Mouse (Mus musculus): ENCODE measurements at regions not wholly inside any gene's neighbourhood (a gene's known extent, or its start where the extent isn't known, plus 50 kb on each side); places are given as distances from the start of the nearest gene placed in this dataset.

- Histone ChIP-seq H3K4me3 (ENCODE audit: low read length) (no peak overlapping the region), H3K27me3 (ENCODE audit: control insufficient read depth, insufficient read depth, low read length) (no peaks in the 10 kb centered on the region), H3K4me2 (replicated peaks; ENCODE audit: low read depth, low read length) (no peak overlapping the region), H3K36me3 (ENCODE audit: control insufficient read depth, insufficient read depth, low read length) (no peaks in the 10 kb centered on the region), H3K4me1 (ENCODE audit: control insufficient read depth, insufficient read depth, low read length) (peaks cover 25% of the 10 kb centered on the region), H3K9me3 (ENCODE audit: control insufficient read depth, low read length) (peaks cover 5% of the 10 kb centered on the region; the same call in 1 of the 2 replicates), H3K27ac (ENCODE audit: low read depth, low read length) (no peak overlapping the region), H3K9ac (ENCODE audit: low read depth, low read length) (no peak overlapping the region)
- peak; percentile 25; the same call in 1 of the 2 replicates for ATAC-seq (ENCODE audit: low FRiP score, low TSS enrichment)
- WGBS = under 1% methylated on average over 5 of the region's 5 CpGs
Measured at GRCm38 (mm10) chr1:88752332-88752731, 50.3 kb upstream of the Arl4c start.

GRCm38 (mm10) chr1:88756658-88757057, 54.6 kb upstream of the Arl4c start:
- Histone ChIP-seq H3K4me3 (ENCODE audit: low read length) (no peak overlapping the region), H3K4me2 (replicated peaks; ENCODE audit: low read depth, low read length) (no peak overlapping the region), H3K27me3 (ENCODE audit: control insufficient read depth, insufficient read depth, low read length) (no peaks in the 10 kb centered on the region), H3K36me3 (ENCODE audit: control insufficient read depth, insufficient read depth, low read length) (no peaks in the 10 kb centered on the region), H3K9me3 (ENCODE audit: control insufficient read depth, low read length) (peaks cover 5% of the 10 kb centered on the region; the same call in 1 of the 2 replicates), H3K4me1 (ENCODE audit: control insufficient read depth, insufficient read depth, low read length) (peaks cover 21% of the 10 kb centered on the region), H3K27ac (ENCODE audit: low read depth, low read length) (peak overlapping the region; percentile 6; the same call in 1 of the 2 replicates), H3K9ac (ENCODE audit: low read depth, low read length) (no peak overlapping the region)
- 82% methylated on average over 7 of the region's 7 CpGs for WGBS
- no peak for ATAC-seq (ENCODE audit: low FRiP score, low TSS enrichment)

GRCm38 (mm10) chr1:88757162-88757561, 55.1 kb upstream of the Arl4c start:
- H3K27me3 ChIP-seq (ENCODE audit: control insufficient read depth, insufficient read depth, low read length) = no peaks in the 10 kb centered on the region
- peaks cover 5% of the 10 kb centered on the region; the same call in 1 of the 2 replicates for H3K9me3 ChIP-seq (ENCODE audit: control insufficient read depth, low read length)
- no peak overlapping the region for H3K4me3 ChIP-seq (ENCODE audit: low read length)
- no peaks in the 10 kb centered on the region for H3K36me3 ChIP-seq (ENCODE audit: control insufficient read depth, insufficient read depth, low read length)
- H3K4me2 ChIP-seq (replicated peaks; ENCODE audit: low read depth, low read length) = no peak overlapping the region
- H3K27ac ChIP-seq (ENCODE audit: low read depth, low read length) = peak overlapping the region; percentile 6; the same call in 1 of the 2 replicates
- H3K9ac ChIP-seq (ENCODE audit: low read depth, low read length) = no peak overlapping the region
- peaks cover 21% of the 10 kb centered on the region for H3K4me1 ChIP-seq (ENCODE audit: control insufficient read depth, insufficient read depth, low read length)
- WGBS = 27% methylated on average over 7 of the region's 7 CpGs
- ATAC-seq (ENCODE audit: low FRiP score, low TSS enrichment) = no peak

- Histone ChIP-seq H3K36me3 (ENCODE audit: control insufficient read depth, insufficient read depth, low read length) (no peaks in the 10 kb centered on the region), H3K9ac (ENCODE audit: low read depth, low read length) (no peak overlapping the region), H3K4me3 (ENCODE audit: low read length) (no peak overlapping the region), H3K9me3 (ENCODE audit: control insufficient read depth, low read length) (peaks cover 5% of the 10 kb centered on the region; the same call in 1 of the 2 replicates), H3K27me3 (ENCODE audit: control insufficient read depth, insufficient read depth, low read length) (no peaks in the 10 kb centered on the region), H3K4me2 (replicated peaks; ENCODE audit: low read depth, low read length) (no peak overlapping the region), H3K4me1 (ENCODE audit: control insufficient read depth, insufficient read depth, low read length) (peaks cover 15% of the 10 kb centered on the region), H3K27ac (ENCODE audit: low read depth, low read length) (peak overlapping the region; percentile 6; the same call in 1 of the 2 replicates)
- 16% methylated on average over 3 of the region's 3 CpGs for WGBS
- ATAC-seq (ENCODE audit: low FRiP score, low TSS enrichment) = peak; percentile 89
Measured at GRCm38 (mm10) chr1:88757746-88758145, 55.7 kb upstream of the Arl4c start.

GRCm38 (mm10) chr1:88760643-88761042, 58.6 kb upstream of the Arl4c start:
- Histone ChIP-seq H3K4me1 (ENCODE audit: control insufficient read depth, insufficient read depth, low read length) (peaks cover 7% of the 10 kb centered on the region), H3K27me3 (ENCODE audit: control insufficient read depth, insufficient read depth, low read length) (no peaks in the 10 kb centered on the region), H3K27ac (ENCODE audit: low read depth, low read length) (no peak overlapping the region), H3K9ac (ENCODE audit: low read depth, low read length) (no peak overlapping the region), H3K9me3 (ENCODE audit: control insufficient read depth, low read length) (no peaks in the 10 kb centered on the region), H3K4me3 (ENCODE audit: low read length) (no peak overlapping the region), H3K4me2 (replicated peaks; ENCODE audit: low read depth, low read length) (no peak overlapping the region), H3K36me3 (ENCODE audit: control insufficient read depth, insufficient read depth, low read length) (no peaks in the 10 kb centered on the region)
- no peak for ATAC-seq (ENCODE audit: low FRiP score, low TSS enrichment)
- 75% methylated on average over 11 of the region's 11 CpGs for WGBS

- H3K4me2 ChIP-seq (replicated peaks; ENCODE audit: low read depth, low read length) = no peak overlapping the region
- ATAC-seq (ENCODE audit: low FRiP score, low TSS enrichment) = no peak
- 78% methylated on average over 6 of the region's 6 CpGs for WGBS
- H3K36me3 ChIP-seq (ENCODE audit: control insufficient read depth, insufficient read depth, low read length) = no peaks in the 10 kb centered on the region
- H3K9me3 ChIP-seq (ENCODE audit: control insufficient read depth, low read length) = no peaks in the 10 kb centered on the region
- no peak overlapping the region for H3K4me3 ChIP-seq (ENCODE audit: low read length)
- H3K27me3 ChIP-seq (ENCODE audit: control insufficient read depth, insufficient read depth, low read length) = no peaks in the 10 kb centered on the region
- H3K27ac ChIP-seq (ENCODE audit: low read depth, low read length) = no peak overlapping the region
- H3K4me1 ChIP-seq (ENCODE audit: control insufficient read depth, insufficient read depth, low read length) = peaks cover 7% of the 10 kb centered on the region
- no peak overlapping the region for H3K9ac ChIP-seq (ENCODE audit: low read depth, low read length)
Measured at GRCm38 (mm10) chr1:88761121-88761520, 59.1 kb upstream of the Arl4c start.

GRCm38 (mm10) chr1:88763725-88764364, 61.8 kb upstream of the Arl4c start:
- WGBS = 58% methylated on average over 6 of the region's 6 CpGs
- no peaks in the 10 kb centered on the region for H3K36me3 ChIP-seq (ENCODE audit: control insufficient read depth, insufficient read depth, low read length)
- H3K9me3 ChIP-seq (ENCODE audit: control insufficient read depth, low read length) = no peaks in the 10 kb centered on the region
- H3K4me3 ChIP-seq (ENCODE audit: low read length) = no peak overlapping the region
- H3K27ac ChIP-seq (ENCODE audit: low read depth, low read length) = no peak overlapping the region
- no peaks in the 10 kb centered on the region for H3K27me3 ChIP-seq (ENCODE audit: control insufficient read depth, insufficient read depth, low read length)
- H3K9ac ChIP-seq (ENCODE audit: low read depth, low read length) = no peak overlapping the region
- H3K4me1 ChIP-seq (ENCODE audit: control insufficient read depth, insufficient read depth, low read length) = no peaks in the 10 kb centered on the region
- no peak overlapping the region for H3K4me2 ChIP-seq (replicated peaks; ENCODE audit: low read depth, low read length)
- ATAC-seq (ENCODE audit: low FRiP score, low TSS enrichment) = no peak

GRCm38 (mm10) chr1:88764478-88764877, 62.5 kb upstream of the Arl4c start:
- no peak overlapping the region for H3K4me2 ChIP-seq (replicated peaks; ENCODE audit: low read depth, low read length)
- no peaks in the 10 kb centered on the region for H3K9me3 ChIP-seq (ENCODE audit: control insufficient read depth, low read length)
- no peak overlapping the region for H3K9ac ChIP-seq (ENCODE audit: low read depth, low read length)
- no peaks in the 10 kb centered on the region for H3K27me3 ChIP-seq (ENCODE audit: control insufficient read depth, insufficient read depth, low read length)
- WGBS = 87% methylated on average over 1 of the region's 1 CpGs
- H3K36me3 ChIP-seq (ENCODE audit: control insufficient read depth, insufficient read depth, low read length) = no peaks in the 10 kb centered on the region
- ATAC-seq (ENCODE audit: low FRiP score, low TSS enrichment) = no peak
- no peaks in the 10 kb centered on the region for H3K4me1 ChIP-seq (ENCODE audit: control insufficient read depth, insufficient read depth, low read length)
- H3K4me3 ChIP-seq (ENCODE audit: low read length) = no peak overlapping the region
- H3K27ac ChIP-seq (ENCODE audit: low read depth, low read length) = no peak overlapping the region

GRCm38 (mm10) chr1:88777009-88777408, 75.0 kb upstream of the Arl4c start:
- 94% methylated on average over 5 of the region's 5 CpGs for WGBS
- Histone ChIP-seq H3K4me1 (ENCODE audit: control insufficient read depth, insufficient read depth, low read length) (no peaks in the 10 kb centered on the region), H3K4me3 (ENCODE audit: low read length) (no peak overlapping the region), H3K36me3 (ENCODE audit: control insufficient read depth, insufficient read depth, low read length) (no peaks in the 10 kb centered on the region), H3K27ac (ENCODE audit: low read depth, low read length) (no peak overlapping the region), H3K4me2 (replicated peaks; ENCODE audit: low read depth, low read length) (no peak overlapping the region), H3K9me3 (ENCODE audit: control insufficient read depth, low read length) (no peaks in the 10 kb centered on the region), H3K27me3 (ENCODE audit: control insufficient read depth, insufficient read depth, low read length) (no peaks in the 10 kb centered on the region), H3K9ac (ENCODE audit: low read depth, low read length) (no peak overlapping the region)
- ATAC-seq (ENCODE audit: low FRiP score, low TSS enrichment) = no peak

Data from kidney, embryonic 14.5 days (tissue).